Mouse (Mus musculus) heart, adult 9 months (tissue): ENCODE results near the gene Cd300lg.

Experiments
- DNase-seq, 2 experiments: peaks; one replicate each; pipeline ENCODE4 v3.0.0; 2022; ENCODE audit warnings: low spot score in 2 of 2

The Cd300lg gene

DNA sequence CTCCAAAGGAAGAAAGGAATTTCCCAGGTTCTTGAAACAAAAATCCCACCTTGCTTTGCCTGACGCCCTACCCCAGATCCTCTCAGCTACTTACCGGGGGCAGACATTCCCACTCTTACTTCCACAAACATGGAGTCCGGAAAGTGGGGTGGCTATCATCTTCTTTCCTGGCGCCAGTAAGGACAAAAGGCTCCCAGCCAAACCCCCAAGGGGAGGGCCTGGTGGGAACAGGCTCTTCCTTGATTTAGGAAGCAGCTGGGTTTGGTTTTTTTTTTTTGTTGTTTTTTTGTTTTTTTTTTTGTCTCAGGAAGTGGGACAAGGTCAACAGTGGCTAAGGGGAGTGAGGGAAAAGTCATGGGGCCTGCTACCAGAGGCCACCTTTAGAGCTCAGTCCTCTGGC is 10.2 kb downstream of the Cd300lg start:
- peak; percentile 86 to 91 for DNase-seq

DNA sequence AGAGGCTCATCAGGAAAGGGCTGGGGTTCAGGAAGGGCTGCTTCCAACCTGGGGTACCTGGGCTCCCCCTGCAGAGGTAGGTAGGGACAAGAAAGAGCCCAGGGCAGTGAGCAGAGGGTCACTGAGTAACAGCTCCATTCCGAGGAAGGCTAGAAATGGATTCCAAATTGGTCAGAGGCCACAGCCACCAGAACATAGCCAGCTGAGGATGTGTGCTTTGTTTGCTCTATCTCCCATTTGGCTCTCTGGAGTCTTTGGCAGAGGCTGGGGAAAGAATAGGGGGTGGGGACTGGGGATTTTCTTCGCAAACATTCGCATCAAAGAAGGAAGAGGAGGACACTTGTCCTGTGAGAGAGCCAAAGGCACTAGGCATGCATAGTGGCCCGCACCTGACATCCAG is 10.6 kb downstream of the Cd300lg start:
- peak; percentile 77 to 78 for DNase-seq

DNA sequence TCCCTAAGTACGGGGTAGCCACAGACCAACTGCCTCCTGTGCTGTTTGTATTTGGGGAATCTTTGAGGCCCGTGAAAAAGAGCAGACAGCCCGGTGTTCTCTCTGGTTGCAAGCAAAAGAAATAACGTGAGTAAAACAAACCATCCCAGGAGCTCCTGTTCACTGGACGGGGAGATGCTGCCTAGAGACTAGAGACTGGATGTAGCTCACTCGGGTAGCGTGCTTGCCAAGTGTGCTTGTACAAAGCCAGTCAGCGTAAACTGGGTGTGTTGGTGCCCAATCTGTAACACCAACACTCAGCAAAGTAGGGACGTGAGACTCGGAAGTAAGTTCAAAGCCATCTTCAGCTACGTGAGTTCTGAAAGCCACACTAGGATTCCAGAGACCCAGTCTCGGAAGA is 11.4 kb downstream of the Cd300lg start:
- DNase-seq = no peak

DNA sequence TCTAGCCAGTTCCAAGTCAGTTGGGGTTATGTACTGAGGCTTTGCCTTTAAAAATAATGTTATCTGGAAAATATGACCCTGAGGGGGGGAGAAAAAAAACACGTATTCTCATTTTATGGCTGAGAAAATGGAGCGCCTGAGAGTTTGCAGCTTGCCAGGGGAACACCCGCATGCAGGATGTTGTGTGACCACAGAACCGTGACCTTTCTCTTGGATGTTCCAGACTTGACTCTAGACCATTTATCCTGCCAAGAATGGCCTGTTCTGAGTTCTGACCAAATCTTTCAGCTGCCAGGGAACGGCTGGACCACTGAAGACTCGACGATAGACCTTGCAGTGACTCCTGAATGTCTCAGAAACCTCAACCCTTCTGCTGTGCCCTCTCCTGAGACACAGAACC is 11.9 kb downstream of the Cd300lg start:
- peak; percentile 77 to 82 for DNase-seq

DNA sequence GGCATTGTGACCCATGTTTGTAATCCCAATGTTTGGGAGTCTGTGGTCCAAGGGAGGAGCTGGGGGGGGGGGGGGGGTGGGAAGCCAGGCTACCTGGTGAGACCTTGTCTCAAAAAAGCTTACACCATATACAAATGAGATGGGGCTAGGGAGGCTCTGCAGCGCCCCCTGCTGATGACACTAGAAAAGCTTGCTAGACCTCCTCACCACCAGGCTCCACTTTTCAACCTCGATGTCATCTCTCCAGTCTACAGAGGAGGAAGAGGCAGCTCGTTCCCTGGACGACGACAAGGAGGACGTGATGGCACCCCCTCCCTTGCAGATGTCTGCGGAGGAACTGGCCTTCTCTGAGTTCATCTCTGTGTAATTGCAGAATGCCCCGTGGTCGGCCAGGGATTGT is 12.5 kb downstream of the Cd300lg start:
- peak in 1 of 2 experiments; percentile 37 for DNase-seq

DNA sequence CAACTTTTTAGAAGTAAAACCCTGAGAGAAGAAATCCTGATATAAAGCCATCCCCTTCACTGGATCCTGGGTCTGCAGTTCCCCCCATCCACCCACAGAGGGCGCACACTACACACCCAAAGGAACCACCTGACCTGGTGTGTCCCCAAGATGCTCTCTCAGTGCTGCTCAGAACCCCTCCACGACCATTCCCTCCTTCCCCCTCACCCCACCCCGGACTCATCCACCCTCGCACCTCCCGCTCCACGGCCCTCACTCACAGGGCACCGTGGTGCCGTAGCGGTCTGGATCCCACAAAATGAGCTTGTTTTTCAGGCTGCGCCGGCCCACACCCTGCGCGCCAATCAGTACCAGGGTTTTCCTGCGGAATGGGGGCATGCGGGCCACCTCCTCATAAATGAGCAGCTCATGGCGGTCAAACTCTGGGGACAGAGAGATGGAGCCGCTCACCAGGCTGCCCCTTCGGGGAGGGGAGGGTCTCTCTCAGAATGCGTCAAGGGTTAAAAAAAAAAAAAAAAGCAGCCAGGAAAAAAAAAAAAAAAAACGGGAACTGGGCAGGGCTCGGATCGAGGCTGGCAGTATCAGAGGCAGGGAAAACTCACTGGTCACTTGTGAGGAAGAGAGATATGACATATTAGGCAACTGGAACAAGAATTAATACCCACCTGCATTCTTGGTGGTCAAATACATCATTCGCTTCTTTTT is 20.1 kb downstream of the Cd300lg start:
- peak; percentile 70 to 77 for DNase-seq

DNA sequence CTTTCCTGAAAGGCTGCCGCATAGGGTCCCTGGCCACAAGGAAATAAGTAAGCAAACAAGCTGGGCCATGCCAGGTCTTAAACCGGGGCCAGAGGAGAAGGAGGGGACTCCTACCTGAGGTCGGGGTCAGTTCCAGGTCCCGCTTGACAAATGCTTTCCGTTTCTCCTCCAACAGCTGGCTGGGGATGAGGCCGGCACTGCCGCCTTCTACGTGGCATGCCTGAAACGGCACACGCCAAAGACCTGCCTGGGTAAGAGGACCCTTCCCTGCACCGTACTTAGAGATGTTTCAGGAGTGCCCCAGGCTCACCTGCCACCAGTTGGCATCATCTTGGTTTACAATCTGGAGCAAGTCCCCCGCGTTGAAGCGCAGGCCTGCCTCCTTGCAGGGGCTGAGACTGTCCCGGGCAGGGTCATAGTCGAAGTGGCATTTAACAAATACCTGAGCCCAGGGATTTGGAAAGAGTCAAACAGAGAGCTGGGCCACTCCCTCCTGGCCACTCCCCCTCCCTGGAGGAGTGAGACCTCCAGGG is 20.7 kb downstream of the Cd300lg start:
- DNase-seq = no peak

DNA sequence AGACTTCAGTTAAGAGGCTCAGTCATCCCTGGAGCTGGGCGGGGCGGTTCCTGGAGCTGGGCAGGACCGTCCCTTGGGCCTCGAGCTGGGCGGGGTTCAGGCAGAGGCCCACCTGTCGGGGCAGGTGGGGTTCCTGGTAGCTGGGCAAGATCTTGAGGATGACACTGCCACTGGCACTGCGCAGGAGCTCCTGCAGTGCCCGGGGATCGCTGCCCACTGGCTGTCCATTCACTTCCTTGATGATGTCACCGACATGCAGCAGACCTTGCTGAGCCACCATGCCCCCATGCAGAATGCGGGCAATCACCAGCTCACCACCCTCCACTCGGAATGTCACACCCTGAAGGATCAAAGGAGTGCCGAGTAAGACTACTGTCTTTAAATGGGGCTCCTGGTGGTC is 21.8 kb downstream of the Cd300lg start:
- DNase-seq = no peak

DNA sequence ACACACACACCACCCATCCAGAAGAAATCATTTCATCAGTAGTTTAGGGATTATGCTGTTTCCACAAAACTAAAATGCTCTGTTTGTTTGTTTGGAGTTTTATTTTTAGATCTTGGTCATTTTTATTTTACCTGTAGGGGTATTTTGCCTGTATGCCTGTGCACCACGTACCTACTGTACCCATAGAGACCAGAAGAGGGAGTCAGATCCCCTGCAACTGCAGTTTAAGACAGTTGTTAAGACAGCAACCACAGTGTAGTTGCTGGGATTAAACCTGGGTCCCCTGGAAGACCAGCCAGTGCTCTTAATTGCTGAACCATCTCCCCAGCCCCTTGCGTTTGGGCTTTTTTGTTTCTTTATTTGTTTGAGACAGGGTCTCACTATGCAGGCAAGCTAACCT is 27.7 kb downstream of the Cd300lg start:
- no peak for DNase-seq

DNA sequence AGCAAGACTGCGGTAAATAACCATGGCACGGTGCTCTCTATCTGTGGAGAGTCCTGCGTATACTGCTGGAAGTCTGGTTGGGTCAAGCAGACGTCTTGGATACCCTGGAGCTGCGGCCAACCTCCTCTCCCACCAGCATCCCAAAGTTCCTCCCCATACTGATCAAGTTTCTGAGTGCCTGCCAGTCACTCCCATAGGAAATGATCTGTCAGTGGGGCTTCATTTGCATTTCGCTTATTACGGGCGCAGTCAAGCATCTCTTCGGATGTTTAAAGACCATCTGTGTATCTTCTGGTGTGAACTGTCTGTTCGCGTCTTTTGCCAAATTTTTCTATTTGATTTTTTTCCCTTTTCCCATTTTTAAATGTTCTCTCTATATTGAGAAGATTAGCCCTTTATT is 28.3 kb downstream of the Cd300lg start:
- no peak for DNase-seq

DNA sequence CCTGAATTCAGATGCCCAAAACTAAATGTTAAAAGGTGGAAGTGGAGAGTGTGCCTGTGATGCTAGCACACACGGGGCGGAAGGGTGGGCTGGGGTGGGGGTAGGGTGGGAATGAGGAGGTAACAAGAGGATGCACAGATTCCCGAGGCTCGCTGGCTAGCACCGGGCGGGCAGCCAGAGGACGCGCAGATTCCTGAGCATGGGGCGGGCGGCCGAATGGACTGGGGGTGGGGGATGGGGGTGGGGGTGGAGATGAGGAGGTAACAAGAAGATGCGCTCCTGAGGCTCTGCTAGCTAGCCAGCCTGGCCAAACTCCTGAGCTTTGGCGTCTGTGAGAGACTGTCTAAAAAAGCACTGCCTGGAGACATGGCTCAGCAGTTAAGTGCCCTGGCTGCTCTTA is 29.1 kb downstream of the Cd300lg start:
- no peak for DNase-seq

DNA sequence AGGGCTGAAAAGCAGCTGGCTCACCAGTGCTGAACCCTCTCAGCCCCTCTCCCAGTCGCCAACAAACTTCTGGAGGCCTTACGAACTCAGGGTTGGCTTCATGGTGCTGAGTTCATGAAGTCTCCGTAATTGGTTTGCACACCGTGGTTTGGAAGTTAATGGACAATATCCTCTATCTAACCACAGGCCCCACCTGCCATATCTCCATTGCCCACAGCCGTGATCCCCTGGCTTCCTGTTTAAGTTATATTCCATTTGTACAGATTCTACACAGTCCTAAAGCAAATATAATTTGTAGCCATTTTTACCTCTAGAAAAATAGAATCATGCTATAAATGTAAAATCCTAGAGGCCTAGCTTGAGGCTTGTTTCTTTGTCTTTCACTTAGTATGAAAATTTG is 31.4 kb downstream of the Cd300lg start:
- no peak for DNase-seq

DNA sequence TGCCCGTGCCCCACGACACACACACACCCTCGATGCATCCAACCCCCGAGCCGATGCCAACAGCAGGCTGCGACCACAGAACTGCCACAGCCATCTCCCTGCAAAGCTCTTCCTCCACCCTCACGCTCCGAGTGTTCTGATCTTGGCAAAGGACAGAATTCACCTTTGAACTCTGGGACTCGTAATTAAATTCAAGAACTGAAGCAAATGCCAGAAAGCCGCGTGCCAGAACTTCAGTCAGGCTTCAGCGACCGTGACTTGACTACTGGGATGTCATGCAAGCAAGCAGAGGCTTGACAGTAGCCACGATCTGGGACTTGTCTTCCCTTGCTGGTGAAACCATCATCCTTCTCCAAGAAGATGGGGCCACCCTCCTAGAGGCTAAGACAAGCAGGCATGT is 32.4 kb downstream of the Cd300lg start:
- no peak for DNase-seq

DNA sequence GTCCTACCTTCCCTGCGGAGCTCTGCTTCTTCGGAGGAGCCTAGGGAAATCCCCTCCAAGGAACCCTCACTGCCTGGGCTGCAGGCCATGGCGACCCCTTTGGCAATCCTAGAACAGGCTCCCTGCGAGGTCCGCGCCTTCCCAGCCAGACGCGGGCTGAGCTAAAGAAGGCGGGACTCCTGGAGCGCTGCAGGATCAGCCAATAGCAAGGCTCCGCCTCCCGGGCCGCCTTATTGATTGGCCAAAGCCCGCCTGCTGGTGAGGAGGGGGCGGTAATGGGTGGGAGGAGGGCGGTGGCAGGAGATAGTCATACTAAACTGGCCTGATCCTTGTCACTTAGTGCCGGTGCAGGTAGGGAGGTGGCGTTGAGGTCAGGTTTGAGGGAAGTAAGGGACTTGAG is 41.0 kb downstream of the Cd300lg start:
- DNase-seq = peak; percentile 33 to 41

DNA sequence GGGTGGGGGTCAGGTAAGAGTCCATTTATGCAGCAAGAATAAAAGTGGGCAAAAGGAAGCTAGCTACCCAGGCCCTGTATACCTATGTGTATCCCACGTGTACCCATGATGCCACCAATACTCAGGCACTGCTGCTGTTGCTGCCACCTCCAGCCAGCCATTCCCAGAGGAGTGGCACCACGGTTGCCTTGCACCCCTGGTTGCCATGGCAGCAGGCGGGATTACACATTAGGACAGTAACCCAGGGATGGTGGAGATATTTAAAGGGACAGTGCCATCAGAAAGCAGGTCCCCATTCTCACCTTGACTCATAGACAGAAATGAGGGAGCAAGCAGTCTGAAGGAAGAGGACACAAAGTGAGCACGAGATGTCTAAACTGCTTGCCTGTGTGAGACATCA is 41.9 kb downstream of the Cd300lg start:
- DNase-seq = no peak

DNA sequence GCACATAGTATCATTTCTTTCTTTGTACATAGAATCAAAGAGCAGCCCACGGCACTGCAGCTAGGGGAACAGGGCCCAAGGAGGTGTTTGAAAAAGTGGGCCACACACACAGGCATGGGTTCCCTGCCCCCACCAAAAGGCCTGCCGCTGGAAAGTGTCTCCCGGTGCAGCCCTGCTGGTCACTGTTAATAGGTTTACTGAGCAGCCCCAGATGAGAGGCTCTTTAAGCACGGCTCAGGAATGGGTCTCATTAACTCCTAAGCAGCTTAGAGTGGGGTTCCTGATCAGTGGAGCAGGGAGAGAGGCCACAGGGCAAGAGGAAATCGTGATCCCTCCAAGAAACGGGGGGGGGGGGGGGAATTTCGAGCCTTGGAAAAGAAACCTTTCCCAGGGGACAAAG is 42.9 kb downstream of the Cd300lg start:
- no peak for DNase-seq

DNA sequence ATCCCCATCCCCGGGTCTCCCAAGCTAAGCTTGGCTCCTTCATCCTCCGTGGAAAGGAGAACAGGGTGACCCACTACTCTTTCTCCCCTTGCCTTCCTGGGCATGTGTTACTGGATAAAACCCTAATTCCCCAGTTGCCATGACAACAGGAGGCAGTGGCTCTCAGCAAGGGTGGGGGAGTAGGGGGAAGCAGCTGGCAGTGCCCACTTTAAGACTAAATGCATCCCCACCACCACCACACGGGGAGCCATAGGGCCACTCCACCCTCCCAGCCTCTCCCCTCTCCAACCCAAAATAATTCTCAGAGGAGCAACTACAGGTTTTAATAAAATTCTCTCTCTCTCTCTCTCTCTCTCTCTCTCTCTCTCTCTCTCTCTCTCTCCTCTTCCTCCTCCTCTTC is 45.0 kb downstream of the Cd300lg start:
- DNase-seq = no peak

DNA sequence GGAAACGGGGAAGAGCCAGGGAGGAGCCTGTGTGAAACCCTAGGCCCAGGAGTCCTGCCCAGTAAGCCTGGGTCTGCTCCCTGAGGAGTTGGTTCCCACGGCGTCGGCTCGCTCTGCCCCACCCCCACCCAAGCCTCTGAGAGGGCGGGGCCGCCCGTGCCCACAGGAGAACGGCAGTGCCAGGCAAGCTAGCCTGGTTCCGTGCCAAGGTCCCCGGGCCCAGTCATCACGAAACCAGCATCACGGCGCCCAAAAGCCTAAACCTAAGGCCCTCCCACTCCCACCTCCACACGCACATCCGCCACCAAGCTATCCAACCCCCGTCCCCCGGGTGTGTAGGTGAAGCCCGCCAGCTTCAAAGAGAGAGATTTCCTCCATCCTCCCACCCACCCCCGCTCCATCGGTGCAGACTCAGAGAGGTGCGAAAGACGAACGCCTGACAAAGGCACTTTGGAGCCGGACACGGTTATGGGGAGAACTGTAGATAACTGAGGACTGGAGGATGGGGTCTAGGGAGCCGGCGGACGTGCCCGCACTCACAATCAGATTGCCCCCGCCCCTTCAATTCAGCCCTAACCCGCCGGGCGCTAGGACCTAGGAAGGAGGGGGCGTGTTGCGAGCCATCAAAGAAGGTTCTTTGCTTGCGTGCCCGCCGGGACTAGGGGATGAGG is 45.9 kb downstream of the Cd300lg start:
- DNase-seq = peak; percentile 51 to 58

DNA sequence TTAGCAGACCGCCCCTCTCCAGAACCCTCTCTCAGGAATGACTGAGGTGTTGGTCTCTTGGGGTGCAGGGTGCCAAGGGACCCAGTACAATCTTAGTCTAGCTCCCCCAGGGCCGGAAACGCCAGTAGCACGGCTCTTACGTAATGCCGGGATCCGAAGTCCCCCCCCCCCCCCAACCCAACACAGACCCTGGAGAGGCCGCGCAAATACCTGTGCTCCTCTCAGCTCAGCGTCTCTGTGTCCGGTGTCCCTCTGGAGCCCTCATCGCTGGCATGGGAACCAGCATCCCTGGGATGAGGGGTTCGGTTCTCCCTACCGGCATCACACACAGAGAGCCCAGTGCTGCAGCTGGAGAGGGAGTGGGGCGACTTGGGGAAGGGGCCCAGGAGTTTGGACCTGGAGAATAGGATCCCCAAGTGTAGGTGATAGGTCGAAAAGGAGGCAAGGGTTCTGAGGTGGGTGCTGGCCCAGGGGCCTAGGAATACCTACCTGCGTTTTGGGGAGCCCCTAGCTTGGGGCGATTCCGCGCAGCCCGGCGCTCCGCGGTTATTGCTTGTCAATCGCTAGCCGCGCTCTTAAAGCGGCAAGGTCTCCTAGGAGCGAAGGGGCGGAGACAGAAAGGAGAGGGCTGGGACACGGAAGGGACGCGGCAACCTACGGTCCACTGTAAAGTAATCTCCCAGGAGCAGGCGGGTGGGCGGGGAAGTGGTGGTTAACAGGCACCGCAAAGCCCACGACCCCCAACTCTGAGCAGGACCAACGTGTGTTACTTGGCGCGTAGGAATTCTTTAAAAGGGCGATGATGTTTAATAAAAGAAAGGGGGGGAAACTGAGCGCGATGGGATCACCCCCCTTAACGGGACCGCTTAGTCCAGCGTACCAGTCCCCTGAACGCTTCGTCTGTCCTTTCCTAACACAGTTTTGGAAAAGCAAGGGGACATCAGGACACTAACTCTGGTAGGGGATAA is 46.9 kb downstream of the Cd300lg start, which contains the start of gene Mpp2:
Gene Mpp2 (minus strand): TSS at position 585 of the 968 bp plus-strand sequence.
- DNase-seq = peak; percentile 54 to 65

DNA sequence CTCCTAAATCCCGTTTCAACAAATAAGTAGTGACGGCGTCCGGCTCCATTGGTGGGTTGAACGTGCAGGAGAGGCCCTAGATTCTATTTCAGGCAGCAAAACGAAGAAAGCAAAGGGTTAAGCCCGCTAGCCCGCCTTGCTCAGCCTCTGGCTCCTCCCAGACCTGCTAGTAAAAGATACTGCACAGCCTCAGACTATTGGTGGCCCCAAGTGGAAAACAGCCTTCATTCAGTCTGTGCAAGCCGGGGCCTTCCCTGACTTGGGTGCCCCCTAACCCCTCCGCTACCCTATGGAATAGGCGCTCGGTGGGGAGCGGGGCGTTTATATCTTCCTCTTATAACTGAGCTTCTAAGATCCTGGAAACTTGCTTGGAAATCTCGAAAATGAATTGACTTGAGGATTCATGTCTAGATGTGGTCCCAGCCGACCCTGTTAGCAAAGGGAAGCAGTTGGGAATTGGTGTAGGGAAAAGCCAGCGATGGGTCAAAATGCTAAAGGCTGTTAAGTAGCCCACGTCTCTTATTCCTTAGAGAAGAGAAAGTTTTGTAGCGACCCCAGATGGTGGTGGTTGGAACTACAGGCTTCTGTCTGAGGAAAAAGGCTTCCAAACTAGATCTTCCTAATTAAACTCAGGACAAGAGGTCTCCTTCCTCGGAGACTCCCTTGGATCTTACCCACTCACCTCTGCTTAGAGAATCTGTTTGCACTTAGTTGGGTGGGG is 47.9 kb downstream of the Cd300lg start:
- DNase-seq = peak; percentile 42 to 49

DNA sequence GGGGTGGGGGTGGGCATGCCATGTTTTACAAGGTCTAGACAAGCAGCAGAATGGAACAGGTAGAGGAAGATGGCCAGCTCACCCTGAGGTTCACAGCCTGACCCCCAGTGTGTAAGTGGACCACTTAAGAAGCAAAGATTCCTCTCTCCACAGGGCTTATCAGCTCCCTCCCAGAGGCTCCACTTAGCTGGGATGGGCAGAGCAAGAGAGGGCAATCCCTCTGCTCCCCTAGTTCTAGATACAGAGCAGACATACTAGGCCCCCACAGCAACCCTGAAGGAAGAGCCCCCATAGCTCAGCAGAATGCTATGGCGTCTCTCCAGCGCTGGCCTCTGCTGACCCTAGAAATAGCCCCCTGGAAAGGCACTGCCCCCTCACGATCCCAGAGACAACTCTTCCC is 54.4 kb downstream of the Cd300lg start:
- no peak for DNase-seq
